Mouse (Mus musculus): ENCODE results near the gene Gm14226. TPM values are rescaled to one million over a fixed set of nuclear protein-coding genes. Genes with fewer than 3 reads are reported as not detected.

Gm14226 gene
- total RNA-seq, 2 experiments from 2014 or later = not detected

Other genes starting within 250 kb of the Gm14226 start
- gene Gm14214, start 248.2 kb upstream of the Gm14226 start, total RNA-seq (2014; fragmentation: Nextera tagmentation) = not detected in 2 replicates
- not detected in 2 replicates for gene Gm14214, start 248.2 kb upstream of the Gm14226 start, total RNA-seq (2017)
- 152 and 190 TPM in 2 replicates for gene Raly, start 227.2 kb upstream of the Gm14226 start, total RNA-seq (2014; fragmentation: Nextera tagmentation)
- 191 and 211 TPM in 2 replicates for gene Raly, start 227.2 kb upstream of the Gm14226 start, total RNA-seq (2017)
- gene a, start 226.9 kb upstream of the Gm14226 start, total RNA-seq (2014; fragmentation: Nextera tagmentation) = not detected in 2 replicates
- not detected in 2 replicates for gene a, start 226.9 kb upstream of the Gm14226 start, total RNA-seq (2017)
- 145 and 157 TPM in 2 replicates for gene Eif2s2, start 125.3 kb upstream of the Gm14226 start, total RNA-seq (2014; fragmentation: Nextera tagmentation)
- 212 and 223 TPM in 2 replicates for gene Eif2s2, start 125.3 kb upstream of the Gm14226 start, total RNA-seq (2017)
- gene Ahcy, start 56.2 kb downstream of the Gm14226 start, total RNA-seq (2014; fragmentation: Nextera tagmentation) = 178 and 197 TPM in 2 replicates
- 114 and 116 TPM in 2 replicates for gene Ahcy, start 56.2 kb downstream of the Gm14226 start, total RNA-seq (2017)
- 32.3 and 56.5 TPM in 2 replicates for gene Itch, start 115.2 kb downstream of the Gm14226 start, total RNA-seq (2014; fragmentation: Nextera tagmentation)
- gene Itch, start 115.2 kb downstream of the Gm14226 start, total RNA-seq (2017) = 54.5 and 63.5 TPM in 2 replicates
- gene Dynlrb1, start 218.3 kb downstream of the Gm14226 start, total RNA-seq (2014; fragmentation: Nextera tagmentation) = 233 and 296 TPM in 2 replicates
- 203 and 267 TPM in 2 replicates for gene Dynlrb1, start 218.3 kb downstream of the Gm14226 start, total RNA-seq (2017)

Measured in granulocyte monocyte progenitor cell, adult 5-6 weeks (primary cell).